Mouse (Mus musculus): Measurements from ENCODE around the gene Cacng2. TPM values are rescaled to one million over a fixed set of nuclear protein-coding genes. Genes with fewer than 3 reads are reported as not detected.

Cacng2 gene
- polyA plus RNA-seq, 1 experiment from 2014 or later, result not detected

Other genes with a start within 250 kb of the Cacng2 start
- gene Txn2, start 191.0 kb downstream of the Cacng2 start, polyA plus RNA-seq (2014; fragmentation: Nextera tagmentation; extraction: Ambion mirVana), result 377 and 390 TPM in 2 replicates
- 3.3 and 3.6 TPM in 2 replicates for gene Foxred2, start 163.3 kb downstream of the Cacng2 start, polyA plus RNA-seq (2014; fragmentation: Nextera tagmentation; extraction: Ambion mirVana)
- 327 and 368 TPM in 2 replicates for gene Eif3d, start 149.2 kb downstream of the Cacng2 start, polyA plus RNA-seq (2014; fragmentation: Nextera tagmentation; extraction: Ambion mirVana)
- gene Ift27, start 54.1 kb upstream of the Cacng2 start, polyA plus RNA-seq (2014; fragmentation: Nextera tagmentation; extraction: Ambion mirVana), result 57.8 and 60.5 TPM in 2 replicates
- gene Pvalb, start 86.4 kb upstream of the Cacng2 start, polyA plus RNA-seq (2014; fragmentation: Nextera tagmentation; extraction: Ambion mirVana), result not detected in 2 replicates
- gene Ncf4, start 124.8 kb upstream of the Cacng2 start, polyA plus RNA-seq (2014; fragmentation: Nextera tagmentation; extraction: Ambion mirVana), result 18.8 and 19.8 TPM in 2 replicates
- 1.5 and 1.8 TPM in 2 replicates for gene Csf2rb2, start 185.7 kb upstream of the Cacng2 start, polyA plus RNA-seq (2014; fragmentation: Nextera tagmentation; extraction: Ambion mirVana)
- 7.7 and 9.5 TPM in 2 replicates for gene Csf2rb, start 205.7 kb upstream of the Cacng2 start, polyA plus RNA-seq (2014; fragmentation: Nextera tagmentation; extraction: Ambion mirVana)